Mouse (Mus musculus) left cerebral cortex, adult 9 months (tissue): ENCODE measurements around the gene Gm10142.
"Not testable (repeated sequence)": the region's sequence is repeated elsewhere in the genome, so short reads cannot be mapped to it uniquely, and the experiment has no call there.

Experiments
- DNase-seq, 2 experiments: peaks; one replicate each; pipeline ENCODE4 v3.0.0; 2022; ENCODE audit warnings: low spot score in 2 of 2

Gene Gm10142

GRCm38 (mm10) chr10:77738929-77739328 is 23.3 kb downstream of the Gm10142 start:
- DNase-seq = no peak

- not testable (repeated sequence) for DNase-seq
Observed at GRCm38 (mm10) chr10:77741924-77742688, 26.5 kb downstream of the Gm10142 start, which contains the start of gene Gm18596. TSS of gene Gm18596 (minus strand) at chr10:77742638.

DNA sequence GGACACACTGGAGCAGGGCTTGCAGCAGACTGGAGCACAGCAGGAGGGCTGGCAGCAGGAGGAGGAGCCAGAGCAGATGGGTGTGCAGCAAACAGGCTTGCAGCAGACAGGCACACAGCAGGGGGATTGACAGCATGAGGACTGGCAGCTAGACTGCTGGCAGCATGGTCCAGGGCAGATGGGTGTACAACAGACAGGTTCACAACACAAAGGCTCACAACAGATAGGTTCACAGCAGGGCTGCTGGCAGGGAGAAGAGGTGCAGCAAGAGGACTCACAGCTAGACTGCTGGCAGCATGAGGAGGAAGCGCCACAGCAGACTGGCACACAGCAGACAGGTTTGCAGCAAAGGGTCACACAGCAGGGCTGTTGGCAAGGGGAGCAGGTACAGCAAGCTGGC is 35.1 kb downstream of the Gm10142 start:
- DNase-seq = not testable (repeated sequence)

- DNase-seq = not testable (repeated sequence)
Observed at GRCm38 (mm10) chr10:77751254-77751653, 35.6 kb downstream of the Gm10142 start, which contains the start of gene Gm9736. TSS of gene Gm9736 (minus strand) at chr10:77751354.

- DNase-seq = not testable (repeated sequence)
Observed at GRCm38 (mm10) chr10:77752312-77752711, 36.7 kb downstream of the Gm10142 start.

- no peak for DNase-seq
Observed at GRCm38 (mm10) chr10:77753448-77753847, 37.8 kb downstream of the Gm10142 start.

DNA sequence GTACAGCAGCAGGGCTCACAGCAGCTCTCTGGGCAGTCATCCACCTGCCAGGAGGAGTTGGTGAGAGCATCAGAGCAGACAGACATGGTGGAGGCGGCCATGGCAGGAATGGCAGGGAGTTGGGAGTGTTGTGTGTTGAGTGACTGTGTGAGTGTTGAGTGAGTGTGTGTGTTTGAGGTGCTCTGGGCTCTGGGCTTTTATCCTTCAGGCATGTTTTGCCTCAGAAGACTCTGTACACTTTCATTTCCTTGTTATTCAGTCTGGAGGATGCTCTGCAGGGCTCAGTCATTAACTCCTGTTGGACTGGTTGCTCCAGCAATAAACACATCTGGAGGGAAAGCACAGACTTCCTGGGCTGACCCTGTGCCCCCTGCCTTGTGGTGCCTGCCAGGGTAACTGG is 44.0 kb downstream of the Gm10142 start, which contains the start of gene Gm3233:
Gm3233 (minus strand) TSS at position 101 of the 400 bp plus-strand sequence.
- DNase-seq = not testable (repeated sequence)
